Mouse (Mus musculus) left cerebral cortex, adult 11 months (tissue): Measurements from ENCODE around the gene Nme7.
A peak's percentile ranks its signal among the peaks of the same experiment; 100 is the strongest.

ENCODE experiments used
- DNase-seq: peaks from one replicate; pipeline ENCODE4 v3.0.0; 2022; ENCODE audit warnings: low spot score

Gene Nme7

DNA sequence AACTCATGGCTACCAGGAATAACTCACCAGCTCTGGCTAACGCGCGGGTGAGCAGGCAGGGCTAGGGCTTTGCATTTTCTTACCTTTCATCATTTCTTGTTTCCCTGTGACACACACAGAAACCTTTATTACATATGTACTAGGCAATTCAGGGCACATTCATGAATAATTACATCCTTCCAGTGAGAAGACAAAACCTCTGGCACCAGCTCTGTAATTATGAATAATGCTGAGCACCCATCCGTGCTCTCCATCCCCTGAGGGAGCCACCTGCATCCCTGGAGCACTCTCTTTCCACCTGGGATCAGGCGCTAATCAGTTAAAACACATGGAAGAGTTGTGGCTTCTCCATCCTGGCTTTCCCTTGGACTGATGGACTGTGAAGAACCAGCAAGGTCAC lies at the start of gene Nme7:
Gene Nme7, plus strand, starts transcription at position 301 of the 400 bp plus-strand sequence.
- no peak for DNase-seq

- no peak for DNase-seq
These were observed 49.1 kb upstream of the Nme7 start for GRCm38 (mm10) chr1:164254836-164255235.

DNA sequence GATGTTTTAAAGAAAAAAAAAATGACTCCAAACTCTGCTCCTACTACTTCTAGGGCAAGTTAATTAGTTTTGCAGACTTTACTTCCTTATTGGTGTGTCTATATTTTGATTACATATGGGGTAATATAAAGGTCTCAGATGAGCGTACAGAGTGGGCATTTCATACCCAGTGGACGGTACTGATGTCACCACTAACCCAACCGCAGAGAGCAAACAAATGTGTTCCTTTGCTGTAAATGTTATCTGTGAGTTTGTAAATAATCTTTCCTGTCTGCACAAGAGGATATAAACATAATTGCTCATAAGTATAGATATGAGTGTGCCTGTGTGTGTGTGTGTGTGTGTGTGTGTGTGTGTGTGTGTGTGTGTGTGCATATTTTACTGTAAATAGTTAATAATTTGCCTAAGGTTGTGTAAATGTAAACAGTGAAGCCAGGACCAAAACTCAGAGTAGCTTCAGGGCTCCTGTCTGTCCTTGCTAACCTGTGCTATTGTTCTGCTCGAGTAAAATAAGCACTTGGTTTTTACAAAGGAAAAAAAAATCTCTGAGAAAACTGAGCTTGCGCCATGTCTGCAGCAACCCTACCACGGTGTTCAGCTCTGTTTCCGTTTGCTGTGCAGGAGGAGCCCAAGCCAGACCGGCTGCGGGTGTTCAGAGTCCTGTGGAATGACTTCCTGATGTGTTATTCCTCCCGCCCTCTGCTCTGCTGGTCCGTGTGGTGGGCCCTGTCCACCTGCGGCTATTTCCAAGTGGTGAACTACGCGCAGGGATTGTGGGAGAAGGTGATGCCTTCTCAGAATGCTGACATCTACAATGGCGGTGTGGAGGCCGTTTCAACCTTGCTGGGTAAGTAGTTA lies 43.5 kb upstream of the Nme7 start:
- DNase-seq = no peak

- no peak for DNase-seq
These were observed 42.4 kb upstream of the Nme7 start for GRCm38 (mm10) chr1:164261553-164261952.

DNA sequence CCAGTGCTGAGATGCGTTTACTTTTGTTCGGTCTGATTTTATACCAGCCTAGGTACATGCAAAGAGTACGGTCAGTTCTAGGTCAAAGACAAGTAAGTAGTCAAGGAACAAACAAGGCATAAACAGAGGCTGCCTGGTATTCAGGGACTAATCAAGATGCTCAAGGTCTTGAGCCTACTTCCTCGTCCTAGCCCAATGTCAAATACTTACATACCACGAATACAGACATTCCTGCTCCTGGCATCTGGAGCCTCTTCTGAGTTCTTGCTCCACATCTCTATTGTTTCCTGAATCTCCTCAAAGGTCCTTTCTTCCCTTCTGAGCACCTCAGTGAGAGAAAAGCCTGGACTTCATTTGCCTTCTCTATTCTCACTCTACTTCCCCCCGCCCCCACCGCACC lies 33.0 kb upstream of the Nme7 start:
- DNase-seq = no peak

DNA sequence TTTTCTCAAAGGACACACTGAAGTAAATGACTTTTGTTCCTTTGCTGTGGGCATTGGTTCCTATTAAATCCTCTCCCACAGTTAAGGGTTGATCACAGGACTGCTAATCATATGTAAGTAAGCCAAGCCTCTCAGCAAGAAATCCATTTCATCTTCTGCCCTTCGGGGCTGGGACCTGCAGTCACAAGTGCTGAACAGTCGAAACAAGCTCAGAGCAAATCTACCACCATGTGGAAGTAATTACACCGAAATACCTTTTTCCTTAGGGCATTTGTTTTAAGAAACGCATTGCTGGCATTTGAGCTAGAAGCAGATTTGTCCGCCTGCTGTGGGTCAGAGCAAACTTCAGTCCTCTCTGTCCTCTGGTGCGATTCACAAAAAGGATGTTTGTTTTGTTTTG lies 30.3 kb upstream of the Nme7 start:
- no peak for DNase-seq

DNA sequence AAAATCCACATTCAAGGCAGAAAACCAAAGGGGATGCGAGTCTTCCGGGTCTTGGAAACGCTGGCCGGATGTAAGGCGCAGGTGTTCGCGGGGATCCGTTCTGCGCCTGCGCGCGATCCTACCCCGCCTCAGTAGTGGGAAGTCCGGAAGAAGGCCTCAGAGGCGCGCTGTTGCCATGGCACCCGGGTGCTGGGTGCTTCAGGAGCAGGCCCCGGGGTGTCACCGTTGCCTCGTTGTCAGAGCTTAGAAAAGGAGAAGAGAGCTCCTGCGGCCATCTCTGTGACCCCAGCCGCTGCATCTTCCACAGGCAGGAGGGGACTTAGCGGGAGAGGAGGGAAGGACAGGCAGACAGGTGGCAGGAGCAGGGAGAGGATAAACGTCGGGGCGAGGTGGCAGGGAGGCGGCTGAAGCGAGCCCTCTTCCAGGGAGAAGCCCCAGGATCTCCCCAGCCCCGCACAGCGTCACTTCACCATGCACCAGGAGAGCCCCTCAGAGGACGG lies 28.4 kb upstream of the Nme7 start, which contains the start of gene Ccdc181:
Gene Ccdc181, plus strand, starts transcription at position 131 of the 500 bp plus-strand sequence.
- peak; percentile 95 for DNase-seq

- no peak for DNase-seq
These were observed 27.4 kb upstream of the Nme7 start for GRCm38 (mm10) chr1:164276552-164276951.

GRCm38 (mm10) chr1:164279332-164279731 lies 24.6 kb upstream of the Nme7 start:
- no peak for DNase-seq

DNA sequence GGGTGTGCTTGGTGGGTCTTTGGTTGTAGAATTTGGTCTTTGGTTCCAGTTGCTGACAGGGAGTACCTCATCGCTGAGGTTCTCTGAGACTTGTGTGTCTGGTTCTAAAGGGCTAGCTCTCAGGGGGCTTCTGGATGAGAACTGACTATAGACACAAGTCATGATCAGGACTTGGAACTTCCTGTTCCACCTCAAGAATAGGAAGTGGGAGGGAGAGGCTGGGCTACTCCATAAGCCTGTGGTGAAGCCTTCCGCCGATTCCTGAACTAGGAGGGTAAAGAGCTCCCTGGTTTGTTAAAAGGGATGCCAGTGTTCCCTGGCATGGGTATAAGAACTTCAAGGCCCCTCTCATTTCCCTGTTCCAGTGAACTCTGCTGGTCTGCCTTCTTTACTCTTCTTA lies 19.9 kb upstream of the Nme7 start:
- DNase-seq = no peak

DNA sequence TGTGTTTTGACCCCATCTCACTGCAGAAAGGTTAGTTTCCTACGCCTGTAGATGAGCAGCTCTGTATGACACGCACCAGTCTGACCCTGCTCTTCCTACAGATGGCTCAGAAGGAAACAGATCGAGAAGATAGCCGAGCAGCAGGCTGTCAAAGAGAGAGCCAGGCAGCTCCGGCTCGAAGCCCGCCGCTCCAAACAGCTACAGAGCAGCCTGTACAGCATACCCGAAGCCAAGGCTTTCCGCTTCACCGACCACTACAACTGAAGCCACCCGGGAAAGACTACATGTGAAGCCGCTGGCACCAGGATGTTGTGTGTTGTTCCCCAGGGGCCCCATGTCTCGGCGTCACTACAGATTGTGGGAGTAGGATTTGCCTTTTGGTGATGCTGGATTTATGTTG lies 16.5 kb upstream of the Nme7 start:
- DNase-seq = no peak

DNA sequence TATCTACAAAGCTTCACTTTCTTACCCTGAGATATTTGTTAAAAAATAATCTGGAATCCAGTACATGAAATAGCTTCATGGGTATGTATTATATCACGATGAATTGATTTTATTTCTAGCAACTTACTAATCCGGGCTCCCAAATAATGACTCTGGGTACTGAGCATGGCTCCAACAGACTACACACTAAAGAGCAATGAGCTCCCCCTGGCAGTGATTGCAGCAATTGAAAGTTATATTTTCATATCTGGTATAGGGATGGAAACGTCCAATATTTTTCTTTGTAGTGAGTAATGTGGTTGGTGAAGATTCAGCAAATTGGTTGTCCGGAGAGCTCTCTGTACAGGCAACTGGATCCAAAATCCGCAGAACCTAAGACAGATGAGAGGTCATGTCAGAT lies 11.9 kb upstream of the Nme7 start:
- DNase-seq = no peak

GRCm38 (mm10) chr1:164294071-164294470 lies 9.8 kb upstream of the Nme7 start:
- no peak for DNase-seq

DNA sequence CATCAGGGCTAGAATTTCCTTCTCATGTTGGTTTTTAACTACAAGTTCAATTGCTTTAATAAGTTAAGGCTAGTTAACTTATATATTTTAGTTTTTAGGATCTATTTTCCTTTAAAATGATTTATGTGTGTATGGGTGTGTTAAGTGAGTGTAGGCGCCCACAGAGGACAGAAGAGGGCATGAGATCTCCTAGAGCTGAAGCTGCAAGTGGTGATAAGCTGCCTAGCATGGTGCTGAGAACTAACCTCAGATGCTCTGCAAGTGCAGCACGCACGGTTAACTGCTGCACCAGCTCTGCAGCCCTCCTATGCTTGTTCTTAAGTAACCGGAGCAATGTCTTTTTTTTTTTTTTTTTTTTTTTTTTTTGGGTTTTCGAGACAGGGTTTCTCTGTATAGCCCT lies 7.4 kb upstream of the Nme7 start:
- DNase-seq = no peak

DNA sequence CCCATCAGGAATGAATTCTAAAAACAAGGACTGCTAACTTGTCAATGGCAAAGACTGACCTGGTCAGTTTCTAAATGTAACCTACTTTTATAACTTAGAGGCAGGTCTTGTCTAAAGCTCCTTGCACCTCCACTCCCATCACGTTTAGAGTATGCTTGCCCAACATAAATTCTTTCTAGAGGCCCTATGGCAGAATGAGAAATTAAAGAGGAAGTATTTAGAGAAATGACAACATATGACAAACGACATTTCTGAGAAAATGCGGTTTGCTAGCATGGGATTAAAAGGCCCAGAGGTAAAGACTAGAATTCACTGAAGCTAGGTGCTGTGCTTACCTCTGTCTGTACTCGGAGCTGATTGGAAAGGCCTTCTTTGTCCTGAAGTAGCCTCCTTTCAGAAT lies 2.0 kb upstream of the Nme7 start:
- DNase-seq = no peak

DNA sequence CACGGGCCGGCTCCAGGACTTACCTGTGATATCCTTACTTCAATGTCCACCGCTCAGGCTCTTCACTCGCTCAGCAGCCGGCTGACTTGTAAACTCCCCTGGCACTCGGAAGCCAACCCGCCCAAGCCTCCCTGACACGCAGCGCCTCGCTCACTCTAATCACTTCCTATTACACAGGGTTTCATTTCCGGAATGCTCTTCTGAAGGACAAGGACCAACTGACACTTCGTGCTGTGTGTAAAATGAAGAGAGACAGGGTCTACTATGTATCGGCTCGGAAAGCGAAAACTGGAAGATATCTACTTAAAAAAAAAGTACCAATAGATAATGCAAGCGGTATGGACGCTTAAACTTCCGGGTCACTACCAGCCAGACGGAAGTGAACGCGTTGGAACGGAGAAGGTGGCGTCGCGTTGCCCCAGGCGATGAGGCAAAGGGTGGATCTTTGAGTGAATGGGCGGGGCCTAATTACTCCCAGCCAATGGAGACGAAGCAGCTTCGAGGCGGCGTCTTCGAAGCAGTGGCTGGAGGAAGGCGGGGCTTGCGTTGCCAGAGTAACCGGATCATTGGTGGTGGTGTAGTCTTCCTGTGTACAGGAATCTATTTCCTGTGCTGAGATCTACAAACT lies 3.3 kb downstream of the Nme7 start, which contains the start of gene Blzf1:
Gene Blzf1, minus strand, starts transcription at position 366 of the 628 bp plus-strand sequence.
- DNase-seq = peak; percentile 97

- no peak for DNase-seq
These were observed 4.0 kb downstream of the Nme7 start for GRCm38 (mm10) chr1:164307922-164308321.

DNA sequence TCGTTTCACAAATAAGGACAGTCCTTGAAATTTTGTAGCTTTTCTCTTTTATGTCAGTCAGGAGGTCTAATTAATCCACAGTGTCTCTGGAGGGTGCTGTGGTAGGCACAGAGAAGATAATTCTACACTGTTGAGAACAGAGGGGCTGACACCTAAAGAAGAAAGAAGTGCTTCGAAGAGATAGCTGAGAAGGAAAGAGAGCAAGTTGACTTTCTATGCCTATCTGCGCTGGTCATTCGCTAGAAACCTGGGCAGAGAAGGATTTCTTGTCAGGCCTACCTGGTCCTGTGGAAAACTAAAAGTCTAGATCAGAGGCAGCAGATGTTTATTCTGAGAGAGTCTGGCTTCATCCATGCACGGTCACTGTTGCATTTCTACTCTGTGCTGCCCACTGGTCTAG lies 10.2 kb downstream of the Nme7 start:
- DNase-seq = no peak

GRCm38 (mm10) chr1:164315266-164315665 lies 11.3 kb downstream of the Nme7 start:
- DNase-seq = no peak

DNA sequence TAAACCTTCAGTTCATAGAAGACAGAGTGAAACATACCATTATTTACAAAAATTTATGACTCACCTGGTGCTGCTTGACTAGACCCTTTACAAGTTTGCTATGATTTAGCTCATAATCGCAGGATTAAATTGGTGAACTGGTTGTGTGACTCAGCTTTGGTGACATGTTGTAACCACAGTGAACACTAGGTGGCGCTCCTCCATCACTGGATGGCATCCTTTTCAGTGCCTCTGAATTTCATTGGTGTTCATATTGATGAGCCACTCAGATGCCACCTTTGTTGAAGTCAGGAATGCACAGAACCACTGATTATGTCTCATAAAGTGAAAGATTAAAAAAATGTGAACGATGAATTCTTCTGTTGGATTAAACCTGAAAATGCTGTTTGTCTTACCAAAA lies 12.8 kb downstream of the Nme7 start:
- no peak for DNase-seq

- no peak for DNase-seq
These were observed 13.3 kb downstream of the Nme7 start for GRCm38 (mm10) chr1:164317261-164317660.

- no peak for DNase-seq
These were observed 14.6 kb downstream of the Nme7 start for GRCm38 (mm10) chr1:164318474-164318873.

GRCm38 (mm10) chr1:164319542-164320140 lies 15.7 kb downstream of the Nme7 start:
- DNase-seq = no peak
